Mouse (Mus musculus) heart, embryonic 10.5 days (tissue): ENCODE results near the gene Rpp25l. TPM values are rescaled to one million over a fixed set of nuclear protein-coding genes. Genes with fewer than 3 reads are reported as not detected.
A peak's percentile ranks its signal among the peaks of the same experiment; 100 is the strongest.
"Not testable (repeated sequence)": the region's sequence is repeated elsewhere in the genome, so short reads cannot be mapped to it uniquely, and the experiment has no call there.

ENCODE experiments used
- DNase-seq: peaks from one replicate; pipeline ENCODE4 v3.0.0-alpha.2; 2017; ENCODE audit warnings: low spot score
- H3K27ac ChIP-seq: fragments of 300-500 bp; sonication (generic); 2 replicates; pipeline ENCODE4 v1.5.1; 2016; ENCODE audit warnings: mild to moderate bottlenecking
- H3K27me3 ChIP-seq: fragments of 300-500 bp; sonication (generic); 2 replicates; pipeline ENCODE4 v1.6.1; 2016; ENCODE audit warnings: mild to moderate bottlenecking; ENCODE audit not compliant: poor library complexity, insufficient read depth, severe bottlenecking
- H3K36me3 ChIP-seq: fragments of 300-500 bp; sonication (generic); 2 replicates; pipeline ENCODE4 v1.6.1; 2016; ENCODE audit warnings: mild to moderate bottlenecking, moderate library complexity
- H3K4me1 ChIP-seq: fragments of 300-500 bp; sonication (generic); 2 replicates; pipeline ENCODE4 v1.6.1; 2016; ENCODE audit warnings: mild to moderate bottlenecking
- H3K4me3 ChIP-seq: fragments of 300-500 bp; sonication (generic); 2 replicates; pipeline ENCODE4 v1.5.1; 2016; ENCODE audit warnings: mild to moderate bottlenecking, moderate library complexity
- H3K9me3 ChIP-seq: fragments of 300-500 bp; sonication (generic); 2 replicates; pipeline ENCODE4 v1.6.1; 2016; ENCODE audit warnings: mild to moderate bottlenecking, moderate library complexity
- WGBS: fragments of 180-500 bp; shearing (Covaris S2); methylation state at CpG from one replicate; pipeline ENCODE4 v1.1.7; 2016; 5-methylcytosine and 5-hydroxymethylcytosine counted together
- polyA plus RNA-seq: library from polyadenylated mRNA; unstranded; fragments of >200 nt; fragmentation: Nextera tagmentation; extraction: Ambion mirVana; gene quantifications from 2 replicates; pipeline ENCODE4 v1.2.1, GENCODE M21; 2016

Rpp25l gene
- polyA plus RNA-seq, 1 experiment from 2014 or later: 71.3 TPM

DNA sequence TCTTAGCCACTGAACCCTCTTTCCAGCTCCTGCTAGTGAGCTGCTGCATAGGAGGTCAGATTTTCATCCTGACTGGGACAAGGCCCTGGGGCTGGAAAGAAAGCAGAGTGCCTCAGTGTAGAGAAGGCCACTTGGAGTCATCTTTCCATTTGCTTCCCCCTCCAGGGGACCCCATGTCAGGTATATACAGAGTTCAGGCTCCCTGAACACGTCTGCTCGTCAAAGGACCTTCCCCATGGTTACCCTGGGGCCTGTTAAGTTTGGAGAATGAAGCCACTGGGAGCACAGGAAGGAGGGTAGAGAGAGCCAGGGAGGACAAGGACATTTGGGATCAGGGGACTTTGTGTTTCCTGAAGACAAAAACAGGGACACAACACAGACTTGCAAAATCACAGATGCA lies 11.1 kb downstream of the Rpp25l start:
- not testable (repeated sequence) for H3K4me3 ChIP-seq, H3K27ac ChIP-seq, H3K36me3 ChIP-seq, H3K9me3 ChIP-seq, DNase-seq
- H3K4me1 ChIP-seq: peaks cover 24% of the 10 kb centered on the region
- 83% methylated on average over 2 of the region's 2 CpGs for WGBS
- H3K27me3 ChIP-seq: peaks cover 51% of the 10 kb centered on the region

DNA sequence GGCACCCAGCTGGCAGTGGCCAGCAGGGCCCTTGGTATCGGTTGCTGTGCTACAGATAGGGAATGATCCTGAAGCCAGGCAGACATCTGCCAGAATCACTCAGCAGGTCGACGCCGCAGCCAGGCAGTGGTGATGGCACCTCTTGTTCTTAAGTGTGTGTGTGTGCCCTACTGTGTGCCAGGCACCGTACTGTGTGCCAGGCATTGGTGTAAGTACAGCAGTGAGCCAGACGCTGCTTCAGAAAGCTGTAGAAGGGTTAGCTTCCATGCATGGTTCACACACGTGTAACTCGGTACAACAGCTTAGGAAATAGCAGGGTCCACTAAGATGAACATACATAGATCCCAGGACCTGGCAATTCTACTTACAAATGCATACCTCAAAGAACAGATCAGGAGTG lies 13.1 kb downstream of the Rpp25l start:
- not testable (repeated sequence) for H3K27ac ChIP-seq, DNase-seq, H3K36me3 ChIP-seq, H3K4me3 ChIP-seq, H3K9me3 ChIP-seq
- H3K4me1 ChIP-seq: peaks cover 11% of the 10 kb centered on the region; the same call in 1 of the 2 replicates
- H3K27me3 ChIP-seq: peaks cover 34% of the 10 kb centered on the region
- 75% methylated on average over 4 of the region's 8 CpGs for WGBS

DNA sequence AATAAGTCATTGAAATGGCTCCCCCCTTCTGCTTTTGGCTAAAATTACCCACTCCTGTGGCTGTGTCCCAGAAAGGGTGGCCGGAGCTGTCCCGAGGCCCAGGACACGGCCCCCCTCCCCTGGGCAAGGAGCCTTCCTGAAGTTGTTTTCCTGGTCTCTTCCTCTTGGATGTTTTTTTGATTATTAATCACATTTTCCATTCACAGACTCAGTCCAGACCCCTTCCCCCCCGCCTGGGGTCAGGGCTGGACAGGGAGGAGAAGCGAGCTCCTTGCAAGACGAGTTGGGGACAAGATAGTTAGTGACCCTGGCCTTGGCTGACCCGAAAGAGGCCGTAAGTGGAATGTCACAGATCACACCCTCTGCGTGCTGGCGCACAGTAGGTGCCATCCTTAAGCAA lies 13.6 kb downstream of the Rpp25l start, which contains the start of gene Il11ra1:
Gene Il11ra1, plus strand, starts transcription at position 207 of the 400 bp plus-strand sequence.
- not testable (repeated sequence) for H3K36me3 ChIP-seq, H3K4me3 ChIP-seq, H3K27ac ChIP-seq, DNase-seq, H3K4me1 ChIP-seq, H3K9me3 ChIP-seq
- peaks cover 30% of the 10 kb centered on the region for H3K27me3 ChIP-seq
- WGBS: 65% methylated on average over 10 of the region's 10 CpGs

DNA sequence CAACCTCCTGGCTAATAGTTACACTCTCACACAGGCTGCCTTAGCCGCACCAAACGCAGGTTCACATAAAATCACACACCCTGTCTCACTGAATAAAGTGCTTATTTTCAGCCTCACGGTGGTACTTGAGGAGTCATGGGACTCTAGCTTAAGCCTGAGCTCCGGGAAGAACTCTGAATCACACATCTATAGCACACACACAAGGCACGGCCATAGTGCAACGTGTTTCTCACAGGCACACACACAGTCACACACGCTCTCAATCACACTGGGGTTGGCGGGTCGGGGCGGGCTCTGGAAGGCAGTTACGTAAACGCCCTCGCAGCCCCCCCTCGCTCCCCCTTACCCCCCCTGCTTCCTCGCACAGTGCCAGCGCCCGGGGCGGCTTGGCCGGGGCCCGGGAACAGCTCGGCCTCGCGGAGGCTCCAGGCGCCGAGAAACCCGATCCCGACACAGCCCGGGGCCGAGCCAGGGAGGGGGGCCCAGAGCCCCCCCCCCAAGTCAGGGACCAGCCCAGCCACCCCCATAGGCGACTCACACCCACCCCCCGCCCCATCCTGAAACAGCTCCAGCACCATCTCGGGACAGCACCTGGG lies 14.8 kb downstream of the Rpp25l start:
- H3K9me3 ChIP-seq, DNase-seq, H3K36me3 ChIP-seq, H3K4me1 ChIP-seq, H3K27ac ChIP-seq: not testable (repeated sequence)
- 5% methylated on average over 27 of the region's 32 CpGs for WGBS
- Histone ChIP-seq H3K4me3 (peak overlapping the region; percentile 27; the same call in 1 of the 2 replicates), H3K27me3 (peaks cover 20% of the 10 kb centered on the region)

DNA sequence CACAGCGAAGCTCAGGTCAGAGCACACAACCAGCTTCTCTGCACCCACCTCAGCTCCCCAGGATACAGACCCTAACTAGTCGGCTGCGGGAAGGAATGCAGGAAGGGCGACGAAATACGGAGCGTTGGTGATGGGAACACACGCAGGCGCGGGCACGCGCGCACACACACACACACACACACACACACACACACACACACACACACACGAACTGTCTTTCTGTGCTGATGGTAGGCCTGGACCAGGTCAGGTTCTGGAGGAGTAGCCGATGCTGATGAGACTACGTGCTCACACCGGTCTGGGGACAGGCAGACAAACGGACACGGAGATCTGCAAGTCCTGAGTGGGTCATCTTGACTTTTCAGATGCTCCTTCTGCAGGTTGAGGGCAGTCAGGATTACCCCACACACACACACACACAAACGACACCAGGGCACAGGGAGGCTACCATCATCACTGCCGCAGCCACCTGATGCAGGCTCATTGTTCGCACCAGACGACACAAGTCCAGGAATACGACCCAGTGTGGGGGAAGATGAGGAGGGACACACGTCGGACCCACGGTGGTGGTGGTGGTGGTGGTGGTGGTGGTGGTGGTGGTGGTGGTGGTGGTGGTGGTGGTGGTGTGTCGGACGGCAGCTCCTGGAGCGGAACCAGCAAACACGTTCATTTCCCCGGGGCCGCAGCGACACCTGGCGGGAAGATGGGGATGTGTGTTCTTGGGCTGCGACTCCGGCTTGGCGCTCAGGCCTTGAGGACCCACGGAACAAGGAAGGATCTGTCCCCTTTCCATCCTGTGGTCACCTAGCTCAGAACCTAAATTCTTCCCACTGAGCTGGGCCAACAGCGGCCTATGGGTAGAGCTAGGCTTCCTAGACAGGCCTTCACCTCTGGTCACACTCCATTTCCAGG lies 16.1 kb downstream of the Rpp25l start, which contains the start of gene Cntfr:
Gene Cntfr, minus strand, starts transcription at position 160 of the 912 bp plus-strand sequence.
- Histone ChIP-seq H3K27me3 (peaks cover 22% of the 10 kb centered on the region), H3K4me3 (peak within 1 kb of the TSS; percentile 29; the same call in 1 of the 2 replicates)
- H3K4me1 ChIP-seq, H3K9me3 ChIP-seq, H3K27ac ChIP-seq, DNase-seq, H3K36me3 ChIP-seq: not testable (repeated sequence)
- 14% methylated on average over 35 of the region's 40 CpGs for WGBS

DNA sequence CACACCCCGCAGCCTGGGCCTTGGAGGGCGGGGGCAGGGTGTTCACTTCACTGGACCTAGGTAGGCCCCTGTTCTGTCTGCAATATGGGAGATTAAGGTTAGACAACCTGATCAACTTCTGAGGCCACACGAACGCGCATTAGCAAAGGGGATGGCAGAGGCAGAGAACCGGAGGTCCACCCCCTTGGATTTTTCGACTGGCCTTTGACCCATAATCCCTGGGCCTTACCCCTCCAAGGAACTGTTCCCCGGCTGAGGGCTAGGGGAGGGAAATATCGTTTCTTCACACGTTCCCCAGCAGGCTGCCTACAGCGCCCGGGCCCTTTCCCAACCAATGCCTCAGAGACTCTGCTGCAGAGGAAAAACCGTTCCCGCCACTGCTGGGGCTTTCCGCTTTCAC lies 16.9 kb downstream of the Rpp25l start:
- H3K4me1 ChIP-seq, H3K27ac ChIP-seq, H3K4me3 ChIP-seq, DNase-seq, H3K9me3 ChIP-seq, H3K36me3 ChIP-seq: not testable (repeated sequence)
- peaks cover 22% of the 10 kb centered on the region for H3K27me3 ChIP-seq
- WGBS: 2% methylated on average over 15 of the region's 15 CpGs

DNA sequence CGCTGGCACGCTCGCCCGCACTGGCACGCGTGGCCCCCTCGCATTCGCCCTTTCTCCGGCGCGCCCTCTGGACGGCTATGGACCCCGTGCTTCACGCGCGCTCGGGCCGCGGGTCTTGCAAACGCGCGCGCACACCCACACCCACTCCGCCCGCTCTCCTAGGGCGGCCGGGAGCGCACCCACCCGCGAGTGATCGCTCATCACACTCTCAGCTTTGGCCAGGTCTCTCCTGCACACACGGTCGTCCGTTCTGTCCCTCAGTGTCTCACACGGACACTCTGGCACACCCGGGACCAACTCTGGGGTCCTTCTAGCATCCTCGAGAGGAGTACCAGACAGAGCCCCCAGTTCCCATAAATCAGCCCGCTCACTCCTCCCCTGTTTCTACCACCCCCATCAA lies 17.5 kb downstream of the Rpp25l start:
- 7% methylated on average over 12 of the region's 38 CpGs for WGBS
- not testable (repeated sequence) for H3K4me3 ChIP-seq, DNase-seq, H3K4me1 ChIP-seq, H3K27ac ChIP-seq, H3K9me3 ChIP-seq, H3K36me3 ChIP-seq
- H3K27me3 ChIP-seq: peaks cover 22% of the 10 kb centered on the region

DNA sequence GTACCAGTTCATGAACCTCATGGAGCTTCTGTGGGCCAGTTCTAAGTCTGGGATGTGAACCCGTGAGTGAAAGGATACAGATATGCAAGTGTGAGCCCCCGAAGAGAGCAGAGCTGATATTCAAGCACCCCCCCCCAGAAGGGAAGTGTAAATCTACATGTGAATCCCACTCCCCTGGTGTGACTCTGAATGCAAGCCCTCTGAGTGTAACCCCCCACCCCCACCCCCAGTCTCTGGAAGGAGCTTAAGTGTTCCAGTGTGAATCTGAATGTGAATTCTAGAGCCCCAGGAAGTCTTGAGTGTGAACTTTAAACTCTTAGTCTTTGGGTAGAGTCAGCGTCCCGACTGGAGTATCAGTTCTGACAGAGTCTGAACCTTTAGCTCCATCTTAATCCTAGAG lies 19.8 kb downstream of the Rpp25l start:
- DNase-seq, H3K27ac ChIP-seq, H3K4me1 ChIP-seq, H3K4me3 ChIP-seq, H3K9me3 ChIP-seq, H3K36me3 ChIP-seq: not testable (repeated sequence)
- H3K27me3 ChIP-seq: peaks cover 19% of the 10 kb centered on the region
- 10% methylated on average over 4 of the region's 4 CpGs for WGBS

DNA sequence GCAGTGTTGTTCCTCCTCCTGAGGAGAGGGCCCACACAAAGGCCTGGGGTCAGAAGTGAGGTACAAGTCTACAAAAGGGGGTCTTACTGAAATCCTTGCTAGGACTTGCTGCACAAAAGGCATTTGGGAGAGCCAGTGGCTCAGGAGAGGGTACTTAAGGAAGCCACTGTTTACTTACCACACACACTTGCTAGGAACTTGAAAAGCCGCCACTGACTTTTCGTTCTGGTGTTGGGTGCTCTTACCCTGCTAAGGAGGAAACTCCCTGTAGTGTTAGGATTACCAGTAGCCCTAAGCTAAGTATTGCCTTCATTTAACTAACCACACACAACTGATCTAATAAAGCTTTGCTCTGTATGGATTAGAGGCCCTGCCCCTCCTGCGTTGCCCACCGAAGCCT lies 23.3 kb downstream of the Rpp25l start:
- not testable (repeated sequence) for H3K27ac ChIP-seq, DNase-seq, H3K4me3 ChIP-seq, H3K9me3 ChIP-seq, H3K27me3 ChIP-seq, H3K36me3 ChIP-seq, H3K4me1 ChIP-seq
- WGBS: no CpG with 5 or more reads among the region's 4 CpGs

DNA sequence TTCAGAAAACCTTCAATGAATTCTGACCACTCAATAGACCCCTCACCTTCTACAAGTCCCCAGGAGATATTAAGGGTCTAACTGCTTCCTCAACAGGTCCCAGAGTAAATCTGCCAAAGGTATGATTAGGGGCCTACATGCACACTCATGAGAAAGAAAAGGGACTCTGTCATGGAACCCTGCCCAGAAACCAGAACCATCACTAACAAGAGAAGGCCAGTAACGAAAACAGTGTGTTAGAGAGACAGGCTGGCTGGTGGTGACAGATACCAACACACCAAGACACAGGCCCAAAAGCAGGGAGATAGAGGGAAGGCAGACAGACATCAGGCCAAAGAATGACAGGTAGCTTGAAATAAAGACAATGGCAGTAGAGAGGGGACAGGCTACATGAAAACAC lies 24.8 kb downstream of the Rpp25l start:
- not testable (repeated sequence) for H3K9me3 ChIP-seq, H3K4me1 ChIP-seq, H3K36me3 ChIP-seq, H3K27ac ChIP-seq, H3K4me3 ChIP-seq, DNase-seq, H3K27me3 ChIP-seq
- 24% methylated on average over 1 of the region's 1 CpGs for WGBS

DNA sequence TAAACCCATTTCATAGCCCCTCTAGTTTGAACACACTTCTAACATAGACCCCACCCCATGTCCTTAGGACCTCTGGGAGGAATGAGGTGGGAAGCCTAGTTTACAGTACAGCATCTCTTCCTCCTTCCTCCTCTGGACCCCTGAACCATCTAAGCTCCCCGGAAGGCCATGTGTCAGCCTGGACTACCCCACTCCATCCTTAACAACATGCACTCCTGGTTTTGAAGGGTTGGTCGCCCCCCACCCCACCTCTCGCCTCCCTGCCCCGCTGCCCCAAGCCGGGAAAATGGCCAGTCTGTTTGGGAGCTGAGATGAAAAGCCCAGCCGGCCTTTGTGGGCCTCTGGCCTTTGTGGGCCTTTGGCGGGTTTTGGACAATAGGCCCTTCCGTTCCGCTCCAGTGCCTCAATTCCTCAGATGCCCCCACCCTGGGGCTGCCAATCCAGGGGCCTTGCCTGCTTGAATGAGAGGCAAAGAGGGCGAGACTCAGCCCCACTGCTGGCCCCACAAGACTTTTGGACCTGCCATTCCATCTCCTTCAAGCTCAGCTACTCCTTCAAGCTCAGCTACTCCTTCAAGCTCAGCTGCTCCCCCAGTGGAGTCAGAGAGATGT lies 27.3 kb downstream of the Rpp25l start:
- 58% methylated on average over 10 of the region's 10 CpGs for WGBS

DNA sequence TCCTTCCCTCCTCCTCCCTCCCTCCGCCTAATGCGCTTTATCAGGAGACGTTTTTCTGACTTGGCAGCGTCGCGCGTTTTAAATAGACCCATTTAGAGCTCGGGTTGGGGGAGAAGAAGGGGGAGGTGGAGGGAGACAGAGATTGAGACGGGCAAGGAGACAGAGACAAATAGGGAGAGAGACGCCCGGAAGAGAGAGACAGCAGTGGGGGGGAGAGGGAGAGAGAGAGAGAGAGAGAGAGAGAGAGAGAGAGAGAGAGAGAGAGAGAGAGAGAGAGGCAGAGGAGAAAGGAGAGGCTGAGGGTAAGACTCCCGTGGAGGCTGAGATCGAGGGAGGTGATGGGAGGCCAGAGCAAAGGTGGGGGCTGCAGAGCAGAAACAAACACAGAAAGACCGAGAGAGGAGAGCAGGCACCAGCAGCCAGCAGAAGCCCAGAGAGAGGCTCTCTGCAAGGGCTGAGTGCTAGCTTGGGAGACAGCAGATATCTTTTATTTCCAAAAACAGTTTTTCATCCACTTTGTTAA lies 28.3 kb downstream of the Rpp25l start:
- not testable (repeated sequence) for DNase-seq, H3K36me3 ChIP-seq, H3K9me3 ChIP-seq, H3K4me3 ChIP-seq, H3K27ac ChIP-seq
- Histone ChIP-seq H3K4me1 (peaks cover 26% of the 10 kb centered on the region), H3K27me3 (peaks cover 20% of the 10 kb centered on the region; the same call in 1 of the 2 replicates)
- 0% methylated on average over 10 of the region's 14 CpGs for WGBS

More for the DNA sequence above, 27.3 kb downstream of the Rpp25l start:
- H3K4me3 ChIP-seq, H3K9me3 ChIP-seq, H3K36me3 ChIP-seq, DNase-seq, H3K27ac ChIP-seq: not testable (repeated sequence)
- Histone ChIP-seq H3K27me3 (peaks cover 12% of the 10 kb centered on the region; the same call in 1 of the 2 replicates), H3K4me1 (peaks cover 19% of the 10 kb centered on the region)
